Mouse (Mus musculus) heart, embryonic 14.5 days (tissue): Measurements from ENCODE around the gene Ush1g. TPM values are rescaled to one million over a fixed set of nuclear protein-coding genes. Genes with fewer than 3 reads are reported as not detected.

Source experiments
- ATAC-seq: fragments of 200-750 bp; cut with Nextera tagmentation; 2 replicates; pipeline ENCODE4 v1.8.0; 2017; ENCODE audit warnings: low read depth, moderate TSS enrichment; ENCODE audit not compliant: insufficient number of reproducible peaks, insufficient read depth, low FRiP score
- H3K27ac ChIP-seq, 2 experiments: fragments of 200-500 bp in 1 of 2; fragments of 300-500 bp in 1 of 2; sonication (generic) in 1 of 2; replicated peaks in 1 of 2; 2 replicates each; pipeline ENCODE4 v1.5.1; 2012 to 2014; ENCODE audit warnings: low read depth in 2 of 2, low read length in 2 of 2, control low read depth in 1 of 2, mild to moderate bottlenecking in 1 of 2, mixed read lengths in 1 of 2; ENCODE audit not compliant: control insufficient read depth in 1 of 2, insufficient read depth in 1 of 2
- H3K27me3 ChIP-seq: fragments of 300-500 bp; sonication (generic); 2 replicates; pipeline ENCODE4 v1.6.1; 2014; ENCODE audit warnings: mild to moderate bottlenecking, low read length, control low read depth; ENCODE audit not compliant: control insufficient read depth, insufficient read depth
- H3K36me3 ChIP-seq: fragments of 300-500 bp; sonication (generic); 2 replicates; pipeline ENCODE4 v1.6.1; 2014; ENCODE audit warnings: mild to moderate bottlenecking, control low read depth, low read length, mixed read lengths; ENCODE audit not compliant: control insufficient read depth, insufficient read depth
- H3K4me1 ChIP-seq, 2 experiments: fragments of 200-500 bp in 1 of 2; fragments of 300-500 bp in 1 of 2; sonication (generic) in 1 of 2; 2 replicates each; pipeline ENCODE4 v1.6.1; 2012 to 2014; ENCODE audit warnings: low read length in 2 of 2, control low read depth in 1 of 2, mixed read lengths in 1 of 2; ENCODE audit not compliant: control insufficient read depth in 2 of 2, insufficient read depth in 2 of 2
- H3K4me2 ChIP-seq: fragments of 300-500 bp; sonication (generic); 2 replicates; pipeline ENCODE4 v1.6.1; 2014; ENCODE audit warnings: mild to moderate bottlenecking, low read length
- H3K4me3 ChIP-seq, 2 experiments: fragments of 200-500 bp in 1 of 2; fragments of 300-500 bp in 1 of 2; sonication (generic) in 1 of 2; 2 replicates each; pipeline ENCODE4 v1.5.1; 2012 to 2014; ENCODE audit warnings: low read length in 2 of 2, mild to moderate bottlenecking in 2 of 2, control low read depth in 1 of 2, low read depth in 1 of 2, moderate library complexity in 1 of 2; ENCODE audit not compliant: control insufficient read depth in 1 of 2, insufficient read depth in 1 of 2
- H3K9ac ChIP-seq: fragments of 300-500 bp; sonication (generic); 2 replicates; pipeline ENCODE4 v1.6.1; 2014; ENCODE audit warnings: mild to moderate bottlenecking, low read length
- H3K9me3 ChIP-seq: fragments of 300-500 bp; sonication (generic); 2 replicates; pipeline ENCODE4 v1.6.1; 2016; ENCODE audit warnings: low read length, control low read depth; ENCODE audit not compliant: control insufficient read depth
- WGBS: fragments of 180-500 bp; shearing (Covaris S2); extraction: QIAGEN DNeasy Blood & Tissue Kit; methylation state at CpG from one replicate; pipeline ENCODE4 v1.1.7; 2014; 5-methylcytosine and 5-hydroxymethylcytosine counted together
- polyA plus RNA-seq: library from polyadenylated mRNA; unstranded; fragments of >200 nt; fragmentation: Nextera tagmentation; extraction: Ambion mirVana; gene quantifications from 2 replicates; pipeline ENCODE4 v1.2.1, GENCODE M21; 2014

Gene Ush1g
- polyA plus RNA-seq: 0.05 TPM in 1 of 2 replicates, not detected in the other

GRCm38 (mm10) chr11:115321906-115322693, at the start of gene Ush1g:
Gene Ush1g, minus strand, starts transcription at chr11:115322041.
- H3K27ac ChIP-seq: no peak within 1 kb of the TSS
- H3K4me3 ChIP-seq: no peak within 1 kb of the TSS
- peaks cover 91% of the 10 kb centered on the region for H3K27me3 ChIP-seq
- H3K4me2 ChIP-seq: peak within 1 kb of the TSS; percentile 18
- no peaks in the 10 kb centered on the region; a peak in 1 of 4 replicates for H3K4me1 ChIP-seq
- WGBS: 6% methylated on average over 35 of the region's 35 CpGs
- H3K9ac ChIP-seq: no peak within 1 kb of the TSS
- no peaks in the 10 kb centered on the region for H3K36me3 ChIP-seq
- ATAC-seq: no peak
- H3K9me3 ChIP-seq: no peaks in the 10 kb centered on the region

GRCm38 (mm10) chr11:115371354-115371753, 49.5 kb upstream of the Ush1g start:
- Histone ChIP-seq H3K36me3 (no peaks in the 10 kb centered on the region), H3K4me1 (peaks cover 14 to 20% of the 10 kb centered on the region in 2 experiments), H3K27ac (no peak overlapping the region), H3K9ac (no peak overlapping the region), H3K4me3 (no peak overlapping the region), H3K4me2 (no peak overlapping the region), H3K27me3 (peaks cover 35% of the 10 kb centered on the region), H3K9me3 (no peaks in the 10 kb centered on the region)
- no peak for ATAC-seq
- 62% methylated on average over 8 of the region's 8 CpGs for WGBS

- H3K36me3 ChIP-seq: no peaks in the 10 kb centered on the region
- H3K27ac ChIP-seq: no peak overlapping the region
- peaks cover 17 to 29% of the 10 kb centered on the region in 2 experiments for H3K4me1 ChIP-seq
- no peak overlapping the region for H3K4me3 ChIP-seq
- no peak for ATAC-seq
- H3K9me3 ChIP-seq: no peaks in the 10 kb centered on the region
- no peak overlapping the region for H3K4me2 ChIP-seq
- H3K27me3 ChIP-seq: peaks cover 37% of the 10 kb centered on the region
- WGBS: 49% methylated on average over 7 of the region's 7 CpGs
- H3K9ac ChIP-seq: no peak overlapping the region
Measured at GRCm38 (mm10) chr11:115370368-115370767, 48.5 kb upstream of the Ush1g start.

- H3K27ac ChIP-seq: peak within 1 kb of the TSS in 1 of 2 experiments; percentile 11; a peak in 1 of 4 replicates
Measured at GRCm38 (mm10) chr11:115367395-115367944, 45.6 kb upstream of the Ush1g start, which contains the start of gene Hid1. Gene Hid1, minus strand, starts transcription at chr11:115367756.

GRCm38 (mm10) chr11:115366706-115367394, 45.0 kb upstream of the Ush1g start:
- no peak for ATAC-seq
- no peaks in the 10 kb centered on the region for H3K9me3 ChIP-seq
- 3% methylated on average over 26 of the region's 28 CpGs for WGBS
- H3K9ac ChIP-seq: peak overlapping the region; percentile 75
- H3K4me3 ChIP-seq: peak overlapping the region; percentile 58 to 61
- peaks cover 8 to 21% of the 10 kb centered on the region in 2 experiments for H3K4me1 ChIP-seq
- peak overlapping the region; percentile 95 for H3K4me2 ChIP-seq
- H3K36me3 ChIP-seq: no peaks in the 10 kb centered on the region
- H3K27ac ChIP-seq: peak overlapping the region in 1 of 2 experiments; percentile 11; a peak in 1 of 4 replicates
- H3K27me3 ChIP-seq: peaks cover 34% of the 10 kb centered on the region

More at GRCm38 (mm10) chr11:115367395-115367944, 45.6 kb upstream of the Ush1g start, which contains the start of gene Hid1:
- peak within 1 kb of the TSS; percentile 58 to 61 for H3K4me3 ChIP-seq
- peaks cover 34% of the 10 kb centered on the region for H3K27me3 ChIP-seq
- no peaks in the 10 kb centered on the region for H3K36me3 ChIP-seq
- H3K9me3 ChIP-seq: no peaks in the 10 kb centered on the region
- under 1% methylated on average over 38 of the region's 39 CpGs for WGBS
- ATAC-seq: peak; percentile 49; the same call in 1 of the 2 replicates
- H3K4me1 ChIP-seq: peaks cover 8 to 21% of the 10 kb centered on the region in 2 experiments
- H3K9ac ChIP-seq: peak within 1 kb of the TSS; percentile 75
- peak within 1 kb of the TSS; percentile 95 for H3K4me2 ChIP-seq

- Histone ChIP-seq H3K4me2 (peak overlapping the region; percentile 95), H3K9ac (no peak overlapping the region), H3K4me3 (peak overlapping the region in 1 of 2 experiments; percentile 58; a peak in 2 of 4 replicates), H3K9me3 (no peaks in the 10 kb centered on the region), H3K36me3 (no peaks in the 10 kb centered on the region), H3K4me1 (peaks cover 8 to 21% of the 10 kb centered on the region in 2 experiments), H3K27ac (peak overlapping the region in 1 of 2 experiments; percentile 24; a peak in 1 of 4 replicates), H3K27me3 (peaks cover 34% of the 10 kb centered on the region)
- no peak for ATAC-seq
- 27% methylated on average over 7 of the region's 7 CpGs for WGBS
Measured at GRCm38 (mm10) chr11:115366039-115366705, 44.3 kb upstream of the Ush1g start.

GRCm38 (mm10) chr11:115364136-115364535, 42.3 kb upstream of the Ush1g start:
- Histone ChIP-seq H3K4me2 (no peak overlapping the region), H3K9me3 (no peaks in the 10 kb centered on the region), H3K36me3 (no peaks in the 10 kb centered on the region), H3K4me3 (no peak overlapping the region), H3K27me3 (peaks cover 29% of the 10 kb centered on the region), H3K27ac (no peak overlapping the region), H3K9ac (no peak overlapping the region), H3K4me1 (peaks cover 9 to 27% of the 10 kb centered on the region in 2 experiments)
- WGBS: 76% methylated on average over 3 of the region's 3 CpGs
- no peak for ATAC-seq
